Mouse (Mus musculus) thymus, postnatal 14 days (tissue): ENCODE data around the gene Ptgfrn.

ENCODE experiments used
- DNase-seq: peaks from one replicate; pipeline ENCODE4 v3.0.0; 2021

Ptgfrn gene

GRCm38 (mm10) chr3:100997785-100998570, 112.1 kb downstream of the Ptgfrn start:
- peak; percentile 47 for DNase-seq

- no peak for DNase-seq
Measured at GRCm38 (mm10) chr3:100994252-100994651, 115.8 kb downstream of the Ptgfrn start.

GRCm38 (mm10) chr3:100993718-100994117, 116.4 kb downstream of the Ptgfrn start:
- peak; percentile 71 for DNase-seq

GRCm38 (mm10) chr3:100993158-100993557, 116.9 kb downstream of the Ptgfrn start:
- DNase-seq, result no peak
